21 mouse cellular contexts compared by ENCODE assay signal in the genomic region with DNA sequence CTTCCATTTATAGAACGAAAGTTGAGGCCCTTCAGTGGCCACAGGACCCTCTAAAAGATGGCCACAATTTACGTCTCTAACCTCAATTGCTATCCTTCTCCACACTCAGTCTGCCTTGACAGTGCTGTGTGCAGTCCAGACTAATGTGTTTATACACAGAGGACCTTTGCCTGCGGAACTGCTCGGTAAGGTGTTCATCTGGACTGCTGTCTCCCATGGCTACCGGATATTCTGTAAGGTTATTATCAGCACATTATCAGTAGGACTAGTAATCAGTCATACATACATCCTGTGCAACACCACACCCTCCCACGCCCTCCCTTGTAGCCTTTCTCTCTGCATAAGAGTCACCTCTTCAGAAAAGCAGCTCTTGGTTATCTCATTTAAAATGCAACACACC.
"Had no signal": no experiment of that assay in that cellular context is flagged by ENCODE, and none has a peak within 500 bp of the region (broad histone marks: within the 10 kb centered on the region; RNA-seq: fewer than 3 reads in every experiment).

No protein-coding gene starts in this region.

- H3K36me3 ChIP-seq: limb, embryonic 10.5 days; limb, embryonic 13.5 days; liver, embryonic 12.5 days; liver, embryonic 15.5 days; lung, embryonic 15.5 days; midbrain, embryonic 10.5 days; midbrain, embryonic 13.5 days had no signal

- H3K9me3 ChIP-seq: limb, embryonic 10.5 days; limb, embryonic 13.5 days; liver, embryonic 12.5 days; liver, embryonic 15.5 days; lung, embryonic 15.5 days; midbrain, embryonic 10.5 days; midbrain, embryonic 13.5 days had no signal

- H3K27me3 ChIP-seq: limb, embryonic 13.5 days; liver, embryonic 12.5 days; liver, embryonic 15.5 days; lung, embryonic 15.5 days; megakaryocyte, embryonic 14.5 days; midbrain, embryonic 13.5 days had no signal

- ATAC-seq: liver, embryonic 12.5 days; midbrain, embryonic 13.5 days; midbrain, embryonic 16.5 days had no signal

- H3K27ac ChIP-seq: kidney, postnatal 0 days; layer of hippocampus, adult 2 months; limb, embryonic 10.5 days; limb, embryonic 13.5 days; liver, embryonic 12.5 days; liver, embryonic 15.5 days; lung, embryonic 15.5 days; midbrain, embryonic 10.5 days; midbrain, embryonic 13.5 days had no signal

- DNase-seq: kidney, postnatal 25 days; layer of hippocampus, adult 9-11 months; liver; lung, adult 18-20 months; lung, postnatal 10 days; lung, postnatal 36 days; thymus, adult 2 months; thymus, postnatal 14 days; thymus, postnatal 4 days had no signal

- H3K4me3 ChIP-seq: layer of hippocampus, adult 2 months; limb, embryonic 10.5 days; limb, embryonic 13.5 days; liver, embryonic 12.5 days; liver, embryonic 15.5 days; lung, embryonic 15.5 days; megakaryocyte, embryonic 14.5 days; midbrain, embryonic 10.5 days; midbrain, embryonic 13.5 days; myocyte had no signal

- H3K9ac ChIP-seq: limb, embryonic 13.5 days; liver, embryonic 12.5 days; liver, embryonic 15.5 days; lung, embryonic 15.5 days; midbrain, embryonic 13.5 days had no signal

- H3K4me2 ChIP-seq: limb, embryonic 13.5 days; liver, embryonic 12.5 days; liver, embryonic 15.5 days; lung, embryonic 15.5 days; midbrain, embryonic 13.5 days had no signal

- H3K4me1 ChIP-seq: limb, embryonic 10.5 days; limb, embryonic 13.5 days; liver, embryonic 12.5 days; liver, embryonic 15.5 days; lung, embryonic 15.5 days; megakaryocyte, embryonic 14.5 days; midbrain, embryonic 10.5 days; midbrain, embryonic 13.5 days had no signal
